Mouse (Mus musculus) brain, adult 2 months (tissue): ENCODE results near the gene Cdyl2.
A peak's percentile ranks its signal among the peaks of the same experiment; 100 is the strongest.

Experiments used
- DNase-seq: peaks from one replicate; pipeline ENCODE4 v3.0.0; 2011; ENCODE audit warnings: low read depth, low spot score

Gene Cdyl2

GRCm38 (mm10) chr8:116542842-116543241 is 189.9 kb downstream of the Cdyl2 start:
- DNase-seq: peak; percentile 93

- DNase-seq: no peak
Measured at GRCm38 (mm10) chr8:116540136-116540535, 192.7 kb downstream of the Cdyl2 start.

- DNase-seq: no peak
Measured at GRCm38 (mm10) chr8:116538763-116539162, 194.0 kb downstream of the Cdyl2 start.

- no peak for DNase-seq
Measured at GRCm38 (mm10) chr8:116536786-116537185, 196.0 kb downstream of the Cdyl2 start.

GRCm38 (mm10) chr8:116533081-116533480 is 199.7 kb downstream of the Cdyl2 start:
- DNase-seq: no peak

GRCm38 (mm10) chr8:116528736-116529135 is 204.1 kb downstream of the Cdyl2 start:
- no peak for DNase-seq

GRCm38 (mm10) chr8:116524915-116525314 is 207.9 kb downstream of the Cdyl2 start:
- DNase-seq: peak; percentile 69
